Mouse (Mus musculus) MEL (cell line): ENCODE measurements around the gene Gzmn. TPM values are rescaled to one million over a fixed set of nuclear protein-coding genes. Genes with fewer than 3 reads are reported as not detected.

Experiments used
- DNase-seq: peaks from one replicate; pipeline ENCODE4 v3.0.0; 2011; ENCODE audit warnings: low read depth, low spot score
- H3K27ac ChIP-seq: 2 replicates; pipeline ENCODE4 v1.5.1; 2012; ENCODE audit warnings: low read depth, mild to moderate bottlenecking, control low read depth, low read length, moderate library complexity; ENCODE audit not compliant: control insufficient read depth
- H3K27me3 ChIP-seq, 2 experiments: fragments of 150-350 bp in 1 of 2; sonication (generic) in 1 of 2; 2 replicates each; pipeline ENCODE4 v1.6.1; 2012; ENCODE audit warnings: low read length in 2 of 2, mild to moderate bottlenecking in 2 of 2, improper control_type of control experiment in 1 of 2, moderate library complexity in 1 of 2; ENCODE audit not compliant: insufficient read depth in 2 of 2, control insufficient read depth in 1 of 2
- H3K36me3 ChIP-seq, 2 experiments: 2 replicates each; pipeline ENCODE4 v1.6.1; 2012 to 2014; ENCODE audit warnings: low read length in 2 of 2, improper control_type of control experiment in 1 of 2, inconsistent platforms in 1 of 2, mild to moderate bottlenecking in 1 of 2; ENCODE audit not compliant: insufficient read depth in 2 of 2, control insufficient read depth in 1 of 2
- H3K4me1 ChIP-seq, 2 experiments: fragments of 150-350 bp in 1 of 2; sonication (generic) in 1 of 2; 2 replicates each; pipeline ENCODE4 v1.6.1; 2012; ENCODE audit warnings: low read length in 2 of 2, improper control_type of control experiment in 1 of 2, mild to moderate bottlenecking in 1 of 2; ENCODE audit not compliant: insufficient read depth in 2 of 2, control insufficient read depth in 1 of 2
- H3K4me3 ChIP-seq, 2 experiments: fragments of 150-350 bp in 1 of 2; sonication (generic) in 1 of 2; 2 replicates each; pipeline ENCODE4 v1.5.1; 2012; ENCODE audit warnings: low read depth in 2 of 2, low read length in 2 of 2, mild to moderate bottlenecking in 2 of 2, moderate library complexity in 2 of 2, control low read depth in 1 of 2, improper control_type of control experiment in 1 of 2; ENCODE audit not compliant: control insufficient read depth in 1 of 2, insufficient read depth in 1 of 2
- H3K79me2 ChIP-seq: 2 replicates; pipeline ENCODE4 v1.6.1; 2012; ENCODE audit warnings: mild to moderate bottlenecking, low read length, moderate library complexity; ENCODE audit not compliant: control insufficient read depth, poor library complexity, insufficient read depth
- H3K9ac ChIP-seq: 2 replicates; pipeline ENCODE4 v1.6.1; 2012; ENCODE audit warnings: low read depth, mild to moderate bottlenecking, control low read depth, low read length, moderate library complexity; ENCODE audit not compliant: control insufficient read depth, poor library complexity, severe bottlenecking
- H3K9me3 ChIP-seq: fragments of 150-350 bp; sonication (generic); replicated peaks from 2 replicates; pipeline ENCODE4 v1.6.1; 2012; ENCODE audit warnings: mild to moderate bottlenecking, low read length, improper control_type of control experiment, moderate library complexity; ENCODE audit not compliant: insufficient read depth
- CHD1 ChIP-seq: IDR thresholded peaks from 2 replicates; pipeline ENCODE4 v1.6.1; 2012; ENCODE audit warnings: low read depth, mild to moderate bottlenecking, inconsistent platforms, low read length, improper control_type of control experiment
- CTCF ChIP-seq, 3 experiments: IDR thresholded peaks in 2 of 3; conservative IDR thresholded peaks in 1 of 3; 2 replicates each; pipeline ENCODE4 v1.5.1; 2011 to 2012; ENCODE audit warnings: low read length in 3 of 3, low read depth in 2 of 3, mild to moderate bottlenecking in 2 of 3, improper control_type of control experiment in 1 of 3, inconsistent platforms in 1 of 3, mixed read lengths in 1 of 3, moderate library complexity in 1 of 3; ENCODE audit not compliant: control insufficient read depth in 1 of 3, insufficient read depth in 1 of 3, poor library complexity in 1 of 3, severe bottlenecking in 1 of 3
- EP300 ChIP-seq, 2 experiments: IDR thresholded peaks; 2 replicates each; pipeline ENCODE4 v1.6.1; 2011; ENCODE audit warnings: improper control_type of control experiment in 2 of 2, low read length in 2 of 2, low read depth in 1 of 2, mild to moderate bottlenecking in 1 of 2
- ETS1 ChIP-seq: IDR thresholded peaks from 2 replicates; pipeline ENCODE4 v1.6.1; 2012; ENCODE audit warnings: low read depth, mild to moderate bottlenecking, inconsistent platforms, low read length, improper control_type of control experiment, moderate library complexity
- HCFC1 ChIP-seq: IDR thresholded peaks from 2 replicates; pipeline ENCODE4 v1.6.1; 2012; ENCODE audit warnings: low read depth, mild to moderate bottlenecking, inconsistent platforms, low read length, improper control_type of control experiment, moderate library complexity
- KAT2A ChIP-seq: conservative IDR thresholded peaks from 2 replicates; pipeline ENCODE4 v1.6.1; 2012; ENCODE audit warnings: low read depth, low read length, improper control_type of control experiment, inconsistent platforms
- MAX ChIP-seq: IDR thresholded peaks from 2 replicates; pipeline ENCODE4 v1.6.1; 2011; ENCODE audit warnings: low read length, improper control_type of control experiment
- MYB ChIP-seq: IDR thresholded peaks from 2 replicates; pipeline ENCODE4 v1.6.1; 2011; ENCODE audit warnings: mild to moderate bottlenecking, low read depth, low read length, improper control_type of control experiment
- NRF1 ChIP-seq: IDR thresholded peaks from 2 replicates; pipeline ENCODE4 v1.6.1; 2014; ENCODE audit warnings: low read depth, mild to moderate bottlenecking, inconsistent platforms, low read length, improper control_type of control experiment, moderate library complexity; ENCODE audit not compliant: poor library complexity, insufficient read depth, severe bottlenecking
- UBTF ChIP-seq: IDR thresholded peaks from 2 replicates; pipeline ENCODE4 v1.6.1; 2012; ENCODE audit warnings: low read depth, mild to moderate bottlenecking, inconsistent platforms, low read length, improper control_type of control experiment, moderate library complexity, borderline replicate concordance; ENCODE audit not compliant: insufficient read depth
- polyA plus RNA-seq, 2 experiments: library from polyadenylated mRNA; stranded (reverse) in 1 of 2; unstranded in 1 of 2; fragments of >175 nt in 1 of 2; fragments of >200 nt in 1 of 2; gene quantifications; 2 replicates each; pipeline versions ENCODE4 v1.2.1 to v1.2.4; 2012; ENCODE audit warnings: low replicate concordance in 2 of 2, low read depth in 1 of 2; ENCODE audit not compliant: insufficient read length in 2 of 2, insufficient read depth in 1 of 2, missing spikeins in 1 of 2
- total RNA-seq: library from RNA; depleted of rRNA; stranded (reverse); fragments of 300-350 nt; gene quantifications from 2 replicates; pipeline ENCODE4 v1.2.3, GENCODE M21; 2012; rRNA removed

Gzmn gene
- total and polyA plus RNA-seq, 3 experiments = not detected

DNA sequence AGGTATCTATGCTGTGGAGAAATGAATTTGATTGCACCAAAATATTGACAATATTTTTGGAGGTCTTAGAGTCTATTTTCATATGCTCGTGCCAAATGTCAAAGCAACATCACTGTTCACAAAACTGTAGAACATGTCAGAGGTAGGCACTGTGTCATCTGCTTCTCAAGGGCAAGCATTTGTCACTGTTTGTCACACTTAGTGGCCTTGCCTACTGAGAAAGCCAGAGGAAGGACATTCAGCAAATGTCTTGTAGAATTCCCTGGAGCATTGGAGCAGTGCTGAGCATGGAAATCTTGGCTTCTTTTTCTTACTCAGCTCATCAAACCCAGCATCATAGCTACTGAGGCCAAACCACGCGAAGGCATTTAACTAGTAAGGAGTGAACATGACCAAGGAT, 50.9 kb downstream of the Gzmn start:
- Histone ChIP-seq H3K4me3 (no peak overlapping the region), H3K27ac (no peak overlapping the region), H3K79me2 (no peaks in the 10 kb centered on the region), H3K36me3 (no peaks in the 10 kb centered on the region), H3K27me3 (peaks cover 0 to 1% of the 10 kb centered on the region in 2 experiments; a peak in 1 of 4 replicates), H3K9me3 (no peaks in the 10 kb centered on the region), H3K9ac (no peak overlapping the region), H3K4me1 (no peaks in the 10 kb centered on the region)
- no peak for DNase-seq
- TF ChIP-seq UBTF = no peak
- no peak for TF ChIP-seq EP300 (IDR thresholded peaks at IDR 0.05; ENCODE audit: low read depth in 1 of 2, low read length in 2 of 2)
- no peak for TF ChIP-seq KAT2A
- TF ChIP-seq MAX = no peak
- TF ChIP-seq MYB = no peak
- no peak for TF ChIP-seq HCFC1
- TF ChIP-seq NRF1 = no peak
- no peak for TF ChIP-seq ETS1

DNA sequence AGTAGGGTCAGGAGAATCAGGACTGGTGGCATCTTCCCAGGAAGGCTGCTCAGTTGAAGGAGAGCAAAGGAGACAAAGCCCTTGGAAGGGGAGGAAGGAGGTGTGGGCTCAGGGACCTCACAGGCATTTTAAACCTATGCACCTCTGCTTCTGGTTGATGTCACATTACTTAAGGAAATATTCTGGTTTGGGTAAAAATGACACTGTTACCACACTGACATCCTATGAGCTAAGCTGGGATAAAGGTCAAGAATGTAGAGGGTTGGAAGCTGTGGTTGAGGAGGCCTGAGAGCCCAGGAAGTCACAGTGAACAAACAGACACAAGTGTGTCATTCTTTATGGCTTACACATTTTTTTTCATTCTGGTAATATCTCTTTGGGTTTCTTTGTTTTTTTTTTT, 53.9 kb downstream of the Gzmn start, which contains the start of gene Gzme:
Gzme (minus strand) TSS at position 101 of the 400 bp plus-strand sequence.
- H3K4me3 ChIP-seq = no peak within 1 kb of the TSS
- TF ChIP-seq CTCF (IDR thresholded peaks at IDR 0.05 in 2 of 3, conservative IDR thresholded peaks at IDR 0.05 in 1 of 3; ENCODE audit: control insufficient read depth in 1 of 3, insufficient read depth in 1 of 3, low read depth in 2 of 3, low read length in 3 of 3, poor library complexity in 1 of 3, severe bottlenecking in 1 of 3) = no peak
- TF ChIP-seq CHD1 = no peak
- no peak for TF ChIP-seq UBTF
- H3K27me3 ChIP-seq = peaks cover 1 to 2% of the 10 kb centered on the region in 2 experiments; a peak in 2 of 4 replicates
- no peak for DNase-seq
- no peaks in the 10 kb centered on the region for H3K4me1 ChIP-seq
- no peaks in the 10 kb centered on the region for H3K36me3 ChIP-seq
- H3K79me2 ChIP-seq = no peaks in the 10 kb centered on the region
- no peaks in the 10 kb centered on the region for H3K9me3 ChIP-seq
- H3K9ac ChIP-seq = no peak within 1 kb of the TSS
- no peak within 1 kb of the TSS for H3K27ac ChIP-seq

Other genes starting within 250 kb of the Gzmn start
- 0.19 TPM in 1 of 2 replicates, not detected in the other for gene Cma1, start 229.9 kb downstream of the Gzmn start, total RNA-seq
- gene Cma1, start 229.9 kb downstream of the Gzmn start, polyA plus RNA-seq = under 1 TPM in 1 of 2 experiments, not detected in 1; 0.13 TPM
- not detected in 2 replicates for gene Cma2, start 223.6 kb downstream of the Gzmn start, total RNA-seq
- not detected for gene Cma2, start 223.6 kb downstream of the Gzmn start, polyA plus RNA-seq
- not detected in 2 replicates for gene Mcpt1, start 156.6 kb downstream of the Gzmn start, total RNA-seq
- gene Mcpt1, start 156.6 kb downstream of the Gzmn start, polyA plus RNA-seq = not detected
- 0.08 TPM in 1 of 2 replicates, not detected in the other for gene Mcpt9, start 144.1 kb downstream of the Gzmn start, total RNA-seq
- gene Mcpt9, start 144.1 kb downstream of the Gzmn start, polyA plus RNA-seq = not detected
- gene Mcpt2, start 132.6 kb downstream of the Gzmn start, total RNA-seq = 5.0 and 25.6 TPM in 2 replicates
- gene Mcpt2, start 132.6 kb downstream of the Gzmn start, polyA plus RNA-seq = 1 to 10 TPM in 1 of 2 experiments, not detected in 1; 1.6 TPM
- gene Mcpt4, start 112.3 kb downstream of the Gzmn start, total RNA-seq = not detected in 2 replicates
- gene Mcpt4, start 112.3 kb downstream of the Gzmn start, polyA plus RNA-seq = not detected
- not detected in 2 replicates for gene Mcpt8, start 89.3 kb downstream of the Gzmn start, total RNA-seq
- not detected for gene Mcpt8, start 89.3 kb downstream of the Gzmn start, polyA plus RNA-seq
- not detected in 2 replicates for gene Ctsg, start 72.0 kb downstream of the Gzmn start, total RNA-seq
- gene Ctsg, start 72.0 kb downstream of the Gzmn start, polyA plus RNA-seq = not detected
- not detected in 2 replicates for gene Gzme, start 54.0 kb downstream of the Gzmn start, total RNA-seq
- gene Gzme, start 54.0 kb downstream of the Gzmn start, polyA plus RNA-seq = not detected
- not detected in 2 replicates for gene Gzmd, start 42.0 kb downstream of the Gzmn start, total RNA-seq
- not detected for gene Gzmd, start 42.0 kb downstream of the Gzmn start, polyA plus RNA-seq
- gene Gzmg, start 15.0 kb downstream of the Gzmn start, total RNA-seq = not detected in 2 replicates
- gene Gzmg, start 15.0 kb downstream of the Gzmn start, polyA plus RNA-seq = not detected
- not detected in 2 replicates for gene Gzmf, start 36.8 kb upstream of the Gzmn start, total RNA-seq
- not detected for gene Gzmf, start 36.8 kb upstream of the Gzmn start, polyA plus RNA-seq
- gene Gzmc, start 60.1 kb upstream of the Gzmn start, total RNA-seq = not detected in 2 replicates
- not detected for gene Gzmc, start 60.1 kb upstream of the Gzmn start, polyA plus RNA-seq
- 1.4 and 1.7 TPM in 2 replicates for gene Gzmb, start 87.7 kb upstream of the Gzmn start, total RNA-seq
- gene Gzmb, start 87.7 kb upstream of the Gzmn start, polyA plus RNA-seq = under 1 TPM in 1 of 2 experiments, not detected in 1; 0.64 TPM
- gene Atp12a, start 190.5 kb upstream of the Gzmn start, total RNA-seq = not detected in 2 replicates
- gene Atp12a, start 190.5 kb upstream of the Gzmn start, polyA plus RNA-seq = not detected
- 46.4 and 49.8 TPM in 2 replicates for gene Rnf17, start 228.0 kb upstream of the Gzmn start, total RNA-seq
- 100 to 1,000 TPM in 1 of 2 experiments, 10 to 100 TPM in 1; 37.0 to 183 TPM for gene Rnf17, start 228.0 kb upstream of the Gzmn start, polyA plus RNA-seq